Mouse (Mus musculus) liver, postnatal 0 days (tissue): ENCODE data around the gene Dst.

Experiments
- CTCF ChIP-seq: sonication (generic); IDR thresholded peaks from 2 replicates; pipeline ENCODE4 v1.5.1; 2016; ENCODE audit warnings: antibody characterized with exemption, low read depth
- EP300 ChIP-seq: IDR thresholded peaks from 2 replicates; pipeline ENCODE4 v1.6.1; 2016; ENCODE audit warnings: antibody characterized with exemption, low read depth, mild to moderate bottlenecking

DNA sequence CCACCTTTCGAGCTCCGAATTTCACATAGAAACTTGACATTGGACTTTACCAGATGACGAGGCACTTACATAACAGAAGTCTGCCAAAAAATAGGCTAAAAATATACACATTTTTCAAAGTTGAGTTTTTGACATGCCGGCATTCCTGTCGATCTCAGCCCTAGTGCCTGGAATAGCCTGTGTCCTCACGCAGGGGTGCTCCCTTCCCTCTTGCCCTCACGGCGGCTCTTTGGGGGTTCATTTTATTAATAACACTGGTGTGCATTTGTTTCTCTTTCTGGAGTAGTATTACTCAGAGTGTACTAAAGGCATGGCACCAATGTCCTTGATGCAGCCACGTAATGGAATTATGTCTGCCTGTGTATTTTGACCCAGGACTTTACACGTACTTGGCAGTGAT, 146.9 kb downstream of the Dst start:
- no peak for TF ChIP-seq CTCF
- no peak for TF ChIP-seq EP300
